25 mouse cellular contexts compared by ENCODE assay signal in the genomic region with DNA sequence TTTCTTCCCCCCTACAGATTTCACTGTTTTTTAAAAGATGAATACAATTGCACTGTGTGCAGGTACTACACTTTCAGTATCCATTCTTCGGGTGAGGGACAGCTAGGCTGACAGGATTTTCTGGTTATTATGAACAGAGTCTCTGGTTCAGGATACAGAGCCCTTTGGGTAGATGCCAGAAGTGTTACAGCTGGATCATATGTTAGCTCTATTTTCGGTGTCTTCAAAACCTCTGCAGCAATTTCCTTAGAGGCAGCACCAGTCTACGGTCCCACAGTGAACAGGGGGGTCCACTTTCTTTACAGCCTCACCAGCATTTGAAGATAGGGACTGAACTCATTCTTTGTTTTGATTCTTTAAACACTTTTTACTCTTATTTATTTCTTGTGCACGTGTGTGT. TPM values are rescaled to one million over a fixed set of nuclear protein-coding genes. Genes with fewer than 3 reads are reported as not detected.
"Had no signal": no experiment of that assay in that cellular context is flagged by ENCODE, and none has a peak within 500 bp of the region (broad histone marks: within the 10 kb centered on the region; RNA-seq: fewer than 3 reads in every experiment).

No protein-coding gene starts in this region.

- ATAC-seq: liver, postnatal 0 days; midbrain, embryonic 13.5 days; midbrain, embryonic 15.5 days had no signal

- H3K9ac ChIP-seq: liver, postnatal 0 days; midbrain, embryonic 13.5 days; midbrain, embryonic 15.5 days; neural tube, embryonic 12.5 days had no signal

- DNase-seq: liver, postnatal 0 days; lung, adult 2 months; lung, postnatal 10 days; lung, postnatal 36 days; right cerebral cortex, postnatal 14 days; spleen, adult 18-20 months; thymus, adult 18-20 months; thymus, postnatal 14 days; thymus, postnatal 36 days had no signal

- H3K4me3 ChIP-seq: megakaryocyte, embryonic 14.5 days; midbrain, embryonic 13.5 days; midbrain, embryonic 15.5 days; neural tube, embryonic 12.5 days had no signal

- H3K27me3 ChIP-seq: midbrain, embryonic 15.5 days; neural tube, embryonic 12.5 days had no signal

- H3K36me3 ChIP-seq: midbrain, embryonic 13.5 days; midbrain, embryonic 15.5 days; neural tube, embryonic 12.5 days had no signal

- H3K27ac ChIP-seq: macrophage; midbrain, embryonic 13.5 days; midbrain, embryonic 15.5 days; neural tube, embryonic 12.5 days had no signal

- H3K9me3 ChIP-seq: megakaryocyte, embryonic 14.5 days; midbrain, embryonic 13.5 days; midbrain, embryonic 15.5 days; neural tube, embryonic 12.5 days had no signal

- H3K4me2 ChIP-seq: midbrain, embryonic 11.5 days; midbrain, embryonic 13.5 days; midbrain, embryonic 15.5 days; neural tube, embryonic 12.5 days had no signal

RNA-seq across cellular contexts. Expression of gene Olfr288, which starts 10.9 kb away (rescaled TPM):
- total RNA-seq: megakaryocyte progenitor cell, adult 5-6 weeks; midbrain, postnatal 0 days; monocyte, adult 5-6 weeks; neutrophil, adult 5-6 weeks had no signal
- polyA plus RNA-seq: liver, postnatal 0 days; lung, adult 2 months; lung, embryonic 16.5 days; macrophage; midbrain, embryonic 11.5 days; midbrain, embryonic 13.5 days; midbrain, embryonic 15.5 days; midbrain, postnatal 0 days; neural tube, embryonic 12.5 days; neural tube, embryonic 14.5 days; small intestine, adult 2 months; stomach, embryonic 14.5 days; stomach, embryonic 16.5 days; thymus, postnatal 0 days had no signal

RNA-seq across cellular contexts. Expression of gene Ccdc184, which starts 17.5 kb away (rescaled TPM):
- total RNA-seq: megakaryocyte progenitor cell, adult 5-6 weeks; monocyte, adult 5-6 weeks; neutrophil, adult 5-6 weeks had no signal
- polyA plus RNA-seq: liver, postnatal 0 days; macrophage had no signal

RNA-seq across cellular contexts. Expression of gene Gm44579, which starts 36.3 kb away (rescaled TPM):
- total RNA-seq: megakaryocyte progenitor cell, adult 5-6 weeks; midbrain, postnatal 0 days; monocyte, adult 5-6 weeks; neutrophil, adult 5-6 weeks had no signal
- polyA plus RNA-seq: liver, postnatal 0 days; lung, adult 2 months; lung, embryonic 16.5 days; macrophage; midbrain, embryonic 11.5 days; midbrain, embryonic 13.5 days; neural tube, embryonic 12.5 days; neural tube, embryonic 14.5 days; small intestine, adult 2 months; stomach, embryonic 14.5 days; stomach, embryonic 16.5 days; thymus, postnatal 0 days had no signal

RNA-seq across cellular contexts. Expression of gene Olfr287, which starts 36.4 kb away (rescaled TPM):
- total RNA-seq: monocyte, adult 5-6 weeks; neutrophil, adult 5-6 weeks had no signal
- polyA plus RNA-seq: liver, postnatal 0 days; lung, adult 2 months; lung, embryonic 16.5 days; macrophage; midbrain, embryonic 11.5 days; midbrain, embryonic 13.5 days; midbrain, embryonic 15.5 days; neural tube, embryonic 12.5 days; stomach, embryonic 14.5 days; stomach, embryonic 16.5 days; thymus, postnatal 0 days had no signal
